Mouse (Mus musculus): ENCODE results near the gene Gm10778.
"Not testable (repeated sequence)": the region's sequence is repeated elsewhere in the genome, so short reads cannot be mapped to it uniquely, and the experiment has no call there.

The Gm10778 gene

DNA sequence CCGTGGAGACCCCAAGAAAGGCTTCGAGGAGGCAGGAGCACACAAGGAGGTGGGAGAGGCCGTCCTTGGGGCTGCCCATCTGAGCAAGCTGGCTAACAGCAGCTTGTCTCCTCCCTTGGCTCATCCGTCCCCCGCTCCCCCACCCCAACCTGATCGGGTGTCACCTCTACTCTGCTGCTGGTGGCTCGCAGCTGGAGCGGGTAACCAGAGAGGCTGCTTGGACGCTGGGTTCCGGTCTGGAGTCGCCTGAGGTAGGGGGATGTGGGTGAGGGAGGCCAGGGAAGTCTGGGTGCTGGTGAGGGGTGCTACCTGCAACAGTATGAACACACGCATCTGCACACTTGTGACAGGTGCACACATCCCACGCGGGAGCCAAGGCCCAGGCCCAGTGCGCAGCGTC lies 20.5 kb upstream of the Gm10778 start, which contains the start of gene Ankrd24:
Gene Ankrd24 (plus strand): TSS at position 151 of the 400 bp plus-strand sequence.
- DNase-seq (ENCODE audit: low read depth) = no peak

- peak; percentile 91 for DNase-seq (ENCODE audit: low read depth)
Measured at GRCm38 (mm10) chr10:81633253-81634099, 15.4 kb upstream of the Gm10778 start.

DNA sequence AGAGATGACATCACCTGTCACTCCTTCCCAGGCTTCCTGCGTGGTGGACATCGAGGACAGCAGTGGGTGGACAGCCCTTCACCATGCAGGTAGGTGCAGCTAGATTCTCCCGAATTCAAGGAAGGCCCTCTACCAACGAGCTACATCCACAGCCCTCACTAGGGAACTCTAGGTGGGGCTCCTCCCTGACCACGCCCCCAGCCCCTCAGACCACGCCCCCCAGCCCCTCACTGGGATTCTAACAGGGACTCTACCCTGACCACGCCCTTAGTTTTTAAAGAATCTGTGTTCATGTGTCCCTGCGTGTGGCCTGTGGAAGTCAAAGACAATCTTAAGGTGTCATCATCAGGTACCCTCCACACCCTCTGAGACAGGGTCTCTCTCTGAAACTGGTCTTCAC lies 12.5 kb upstream of the Gm10778 start:
- no peak for DNase-seq (ENCODE audit: low read depth)

DNA sequence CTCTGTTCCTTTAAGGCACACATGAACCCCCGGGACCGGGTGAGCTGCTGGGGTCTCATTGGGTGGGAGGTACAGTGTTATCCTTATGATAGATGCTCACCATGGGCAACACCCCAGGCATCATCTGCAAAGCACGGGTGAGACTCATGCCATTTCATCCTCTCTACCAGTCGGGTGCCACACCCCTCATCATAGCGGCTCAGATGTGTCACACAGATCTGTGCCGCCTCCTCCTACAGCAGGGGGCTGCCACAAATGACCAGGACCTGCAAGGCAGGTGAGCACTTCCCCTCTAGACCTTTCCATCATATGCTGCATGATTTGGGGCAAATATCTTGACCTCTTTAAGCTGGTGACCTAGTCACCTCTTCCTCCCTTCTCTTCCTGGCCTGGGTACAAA lies 10.8 kb upstream of the Gm10778 start:
- no peak for DNase-seq (ENCODE audit: low read depth)

DNA sequence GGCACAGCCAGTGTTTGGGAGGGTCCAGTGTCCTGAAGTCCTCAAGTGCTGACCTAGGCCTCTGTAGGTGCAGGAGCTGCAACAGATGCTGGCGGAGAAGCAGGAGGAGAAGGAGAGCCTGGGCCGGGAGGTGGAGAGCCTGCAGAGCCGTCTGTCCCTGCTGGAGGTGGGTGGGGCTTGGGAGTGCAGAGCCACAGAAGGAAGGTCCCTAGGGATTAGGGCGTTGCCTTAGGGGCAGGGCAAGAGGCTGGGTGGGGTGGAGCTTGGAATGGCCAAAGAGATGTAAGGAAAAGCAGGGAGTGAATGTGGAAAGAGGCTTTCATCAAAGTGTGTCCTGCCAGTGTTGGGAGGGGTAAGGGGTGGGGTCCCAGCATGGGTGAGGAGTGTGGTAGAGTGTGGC lies 8.0 kb upstream of the Gm10778 start:
- not testable (repeated sequence) for DNase-seq (ENCODE audit: low read depth)

DNA sequence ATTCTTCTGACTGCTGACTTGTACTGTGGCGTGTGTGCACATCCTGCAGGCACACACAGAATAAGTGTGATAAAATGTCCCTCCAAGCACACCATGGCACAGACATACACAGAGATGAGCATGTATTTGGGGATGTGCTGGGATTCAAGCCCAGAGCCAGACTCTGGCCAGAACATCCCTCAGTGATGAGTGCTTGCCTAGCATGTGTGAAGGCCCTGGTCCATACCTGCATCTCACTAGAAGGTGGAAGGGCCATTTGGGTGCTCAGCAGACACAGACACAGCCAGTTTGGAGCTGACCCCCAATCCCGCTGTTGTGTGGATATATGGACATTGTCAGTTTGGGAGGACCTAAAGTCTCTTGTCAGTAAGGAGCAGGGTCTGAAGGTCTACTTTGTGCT lies 7.3 kb upstream of the Gm10778 start:
- no peak for DNase-seq (ENCODE audit: low read depth)

- no peak for DNase-seq (ENCODE audit: low read depth)
Measured at GRCm38 (mm10) chr10:81641978-81642647, 6.7 kb upstream of the Gm10778 start.

GRCm38 (mm10) chr10:81642648-81643448 lies 6.0 kb upstream of the Gm10778 start:
- no peak for DNase-seq (ENCODE audit: low read depth)

DNA sequence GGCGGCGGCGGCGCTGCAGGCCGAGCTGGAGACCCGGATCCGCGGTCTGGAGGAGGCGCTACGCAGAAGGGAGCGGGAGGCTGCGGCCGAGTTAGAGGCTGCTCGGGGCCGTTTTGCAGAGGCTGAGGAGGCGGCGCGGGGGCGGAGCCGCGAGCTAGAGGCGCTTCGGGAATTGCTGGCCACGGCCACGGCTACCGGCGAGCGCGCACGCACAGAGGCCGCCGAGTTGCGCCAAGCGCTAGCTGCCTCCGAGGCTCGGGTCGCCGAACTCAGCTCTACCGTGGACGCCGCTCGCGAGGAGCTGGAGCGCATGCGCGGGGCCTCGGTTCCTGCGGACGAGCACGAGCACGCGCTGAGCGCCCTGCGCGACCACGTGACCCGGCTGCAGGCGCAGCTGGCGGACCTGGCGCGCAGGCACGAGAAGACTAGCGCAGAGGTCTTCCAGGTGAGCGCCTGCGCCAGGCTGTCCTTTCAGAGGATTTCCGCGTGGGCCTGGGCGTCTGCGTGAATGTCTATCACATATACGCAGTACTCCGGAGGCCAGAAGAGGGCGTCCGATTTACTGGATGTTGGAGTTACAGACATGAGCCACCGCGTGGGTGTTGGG lies 5.3 kb upstream of the Gm10778 start:
- peak; percentile 97 for DNase-seq (ENCODE audit: low read depth)

- DNase-seq (ENCODE audit: low read depth) = no peak
Measured at GRCm38 (mm10) chr10:81644162-81644561, 4.7 kb upstream of the Gm10778 start.

DNA sequence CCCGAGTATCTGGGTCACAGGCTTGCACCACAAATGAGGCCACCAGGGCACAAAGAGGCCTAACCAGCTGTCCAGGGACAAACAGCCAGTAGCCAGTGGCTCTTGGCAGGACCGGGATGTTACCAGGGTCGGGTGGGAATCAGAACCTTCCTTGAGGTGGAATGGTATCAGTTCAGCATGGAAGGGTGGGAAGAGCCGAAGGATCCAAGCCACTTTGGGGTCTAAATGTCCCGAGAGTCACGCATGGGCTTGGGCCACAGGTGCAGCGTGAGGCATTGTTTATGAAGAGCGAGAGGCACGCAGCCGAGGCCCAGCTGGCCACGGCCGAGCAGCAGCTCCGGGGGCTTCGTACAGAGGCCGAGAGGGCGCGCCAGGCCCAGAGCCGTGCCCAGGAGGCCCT lies 4.1 kb upstream of the Gm10778 start:
- DNase-seq (ENCODE audit: low read depth) = no peak

DNA sequence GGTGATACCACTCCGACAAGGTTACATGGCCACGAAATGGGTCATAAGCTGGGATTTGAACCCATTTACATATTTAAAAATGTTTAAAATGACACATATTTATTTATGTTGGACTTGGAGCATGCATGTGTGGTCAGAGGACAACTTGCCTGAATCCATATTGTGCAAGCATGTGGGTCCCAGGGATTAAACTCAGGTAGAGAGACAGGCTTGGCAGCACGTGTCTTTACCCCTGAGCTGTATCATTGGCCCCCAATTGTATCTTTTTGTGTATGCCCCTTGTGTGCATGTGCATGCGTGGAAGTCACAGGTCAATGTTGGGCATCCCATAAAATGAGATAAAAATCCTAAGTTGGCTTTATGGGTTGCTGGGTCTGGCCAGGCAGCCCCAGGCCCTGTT lies 3.5 kb upstream of the Gm10778 start:
- no peak for DNase-seq (ENCODE audit: low read depth)

GRCm38 (mm10) chr10:81646015-81646555 lies 2.8 kb upstream of the Gm10778 start:
- DNase-seq (ENCODE audit: low read depth) = no peak

GRCm38 (mm10) chr10:81655178-81655577 lies 6.3 kb downstream of the Gm10778 start:
- no peak for DNase-seq (ENCODE audit: low read depth)

GRCm38 (mm10) chr10:81656174-81656573 lies 7.3 kb downstream of the Gm10778 start:
- no peak for DNase-seq (ENCODE audit: low read depth)

- DNase-seq (ENCODE audit: low read depth) = not testable (repeated sequence)
Measured at GRCm38 (mm10) chr10:81687114-81687513, 38.3 kb downstream of the Gm10778 start.

DNA sequence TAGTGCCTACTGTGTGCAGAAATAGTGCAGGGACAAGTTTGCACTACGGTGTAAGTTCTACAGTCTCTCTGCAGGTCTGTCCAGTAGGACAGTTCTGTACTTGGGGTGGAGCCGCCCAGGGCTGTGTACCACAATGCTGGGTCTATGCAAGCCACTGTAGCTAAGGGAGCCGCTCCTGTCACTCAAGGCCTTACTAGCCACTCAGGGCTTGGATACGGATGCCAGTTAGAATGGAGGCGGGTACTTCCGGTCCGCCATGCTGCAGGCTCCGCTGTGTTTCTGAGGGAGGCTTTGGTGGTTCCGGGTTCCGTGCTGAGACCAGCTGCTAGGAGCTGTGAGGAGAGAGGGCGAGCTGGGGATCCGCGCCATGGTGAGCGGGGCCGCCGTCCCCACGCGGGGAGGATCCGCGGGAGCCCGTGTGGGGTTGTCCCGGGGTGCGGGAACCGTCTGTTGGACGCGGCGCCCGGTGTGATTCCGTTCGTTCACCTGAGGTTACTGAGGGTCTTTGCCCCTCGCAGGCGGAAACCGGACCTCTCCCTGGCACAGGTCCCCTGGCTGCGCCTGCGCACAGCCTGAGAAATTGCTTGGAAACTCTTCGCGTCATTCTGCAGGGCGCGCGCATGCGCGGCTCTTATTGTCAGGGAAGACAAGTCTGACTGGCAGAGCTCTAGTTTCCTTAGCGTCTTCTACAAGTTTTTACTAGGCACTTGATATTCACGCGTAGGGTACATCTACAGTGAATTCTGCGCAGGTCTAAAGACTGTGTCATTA lies 55.9 kb downstream of the Gm10778 start, which contains the start of gene Zfp433:
Gene Zfp433 (plus strand): TSS at position 295 of the 771 bp plus-strand sequence.
- DNase-seq (ENCODE audit: low read depth) = not testable (repeated sequence)
